Mouse (Mus musculus): ENCODE results near the gene Safb. TPM values are rescaled to one million over a fixed set of nuclear protein-coding genes. Genes with fewer than 3 reads are reported as not detected.
"Not testable (repeated sequence)": the region's sequence is repeated elsewhere in the genome, so short reads cannot be mapped to it uniquely, and the experiment has no call there.

Safb gene
- polyA plus RNA-seq, 1 experiment from 2014 or later, result 105 TPM

GRCm38 (mm10) chr17:56604070-56604380 lies 19.4 kb downstream of the Safb start:
- Histone ChIP-seq H3K4me2 (no peak overlapping the region), H3K9me3 (no peaks in the 10 kb centered on the region), H3K27ac (no peak overlapping the region), H3K9ac (no peak overlapping the region), H3K4me1 (replicated peaks) (peaks cover 15% of the 10 kb centered on the region), H3K4me3 (no peak overlapping the region), H3K36me3 (peaks cover 88% of the 10 kb centered on the region), H3K27me3 (no peaks in the 10 kb centered on the region)
- 92% methylated on average over 9 of the region's 9 CpGs for WGBS
- no peak for ATAC-seq (ENCODE audit: low FRiP score)

- Histone ChIP-seq H3K4me1 (replicated peaks) (peaks cover 17% of the 10 kb centered on the region), H3K36me3 (peaks cover 85% of the 10 kb centered on the region), H3K27me3 (no peaks in the 10 kb centered on the region), H3K9me3 (no peaks in the 10 kb centered on the region), H3K9ac (no peak overlapping the region), H3K27ac (no peak overlapping the region), H3K4me2 (no peak overlapping the region), H3K4me3 (no peak overlapping the region)
- 92% methylated on average over 3 of the region's 3 CpGs for WGBS
- ATAC-seq (ENCODE audit: low FRiP score), result no peak
These were observed 19.8 kb downstream of the Safb start for GRCm38 (mm10) chr17:56604422-56604821.

GRCm38 (mm10) chr17:56605431-56605830 lies 20.8 kb downstream of the Safb start:
- peaks cover 22% of the 10 kb centered on the region for H3K4me1 ChIP-seq (replicated peaks)
- WGBS, result 94% methylated on average over 9 of the region's 9 CpGs
- no peaks in the 10 kb centered on the region for H3K27me3 ChIP-seq
- peaks cover 75% of the 10 kb centered on the region for H3K36me3 ChIP-seq
- H3K4me3 ChIP-seq, result no peak overlapping the region
- no peak overlapping the region for H3K27ac ChIP-seq
- no peak overlapping the region for H3K4me2 ChIP-seq
- H3K9ac ChIP-seq, result no peak overlapping the region
- H3K9me3 ChIP-seq, result no peaks in the 10 kb centered on the region
- ATAC-seq (ENCODE audit: low FRiP score), result no peak

- no peaks in the 10 kb centered on the region for H3K27me3 ChIP-seq
- H3K9ac ChIP-seq, result peak overlapping the region; percentile 19; the same call in 1 of the 2 replicates
- H3K4me1 ChIP-seq (replicated peaks), result peaks cover 31% of the 10 kb centered on the region
- no peak overlapping the region for H3K4me2 ChIP-seq
- H3K36me3 ChIP-seq, result peaks cover 53% of the 10 kb centered on the region
- H3K9me3 ChIP-seq, result no peaks in the 10 kb centered on the region
- H3K4me3 ChIP-seq, result no peak overlapping the region
- H3K27ac ChIP-seq, result no peak overlapping the region
- 80% methylated on average over 3 of the region's 3 CpGs for WGBS
- no peak for ATAC-seq (ENCODE audit: low FRiP score)
These were observed 23.0 kb downstream of the Safb start for GRCm38 (mm10) chr17:56607521-56608062.

GRCm38 (mm10) chr17:56608699-56609098 lies 24.1 kb downstream of the Safb start:
- H3K27ac ChIP-seq, result peak overlapping the region; percentile 89
- peaks cover 42% of the 10 kb centered on the region for H3K36me3 ChIP-seq
- H3K27me3 ChIP-seq, result no peaks in the 10 kb centered on the region
- H3K4me2 ChIP-seq, result peak overlapping the region; percentile 84
- peaks cover 31% of the 10 kb centered on the region for H3K4me1 ChIP-seq (replicated peaks)
- H3K4me3 ChIP-seq, result peak overlapping the region; percentile 64
- no peaks in the 10 kb centered on the region for H3K9me3 ChIP-seq
- H3K9ac ChIP-seq, result peak overlapping the region; percentile 85
- no peak for ATAC-seq (ENCODE audit: low FRiP score)
- 71% methylated on average over 5 of the region's 5 CpGs for WGBS

GRCm38 (mm10) chr17:56609452-56610171 lies 25.0 kb downstream of the Safb start, which contains the start of gene 2410015M20Rik:
TSS of gene 2410015M20Rik (minus strand) at chr17:56609771.
- peak within 1 kb of the TSS; percentile 85 for H3K9ac ChIP-seq
- H3K4me1 ChIP-seq (replicated peaks), result peaks cover 38% of the 10 kb centered on the region
- peak; percentile 87 for ATAC-seq (ENCODE audit: low FRiP score)
- peaks cover 38% of the 10 kb centered on the region for H3K36me3 ChIP-seq
- H3K27me3 ChIP-seq, result no peaks in the 10 kb centered on the region
- H3K9me3 ChIP-seq, result no peaks in the 10 kb centered on the region
- peak within 1 kb of the TSS; percentile 64 for H3K4me3 ChIP-seq
- H3K27ac ChIP-seq, result peak within 1 kb of the TSS; percentile 89
- under 1% methylated on average over 44 of the region's 44 CpGs for WGBS
- H3K4me2 ChIP-seq, result peak within 1 kb of the TSS; percentile 84

GRCm38 (mm10) chr17:56611323-56611722 lies 26.7 kb downstream of the Safb start:
- Histone ChIP-seq H3K4me2 (no peak overlapping the region), H3K27me3 (no peaks in the 10 kb centered on the region), H3K9me3 (no peaks in the 10 kb centered on the region), H3K36me3 (peaks cover 38% of the 10 kb centered on the region), H3K9ac (no peak overlapping the region), H3K4me3 (no peak overlapping the region), H3K27ac (no peak overlapping the region), H3K4me1 (replicated peaks) (peaks cover 50% of the 10 kb centered on the region)
- WGBS, result 77% methylated on average over 2 of the region's 2 CpGs
- no peak for ATAC-seq (ENCODE audit: low FRiP score)

GRCm38 (mm10) chr17:56611861-56612564 lies 27.4 kb downstream of the Safb start:
- Histone ChIP-seq H3K36me3 (peaks cover 38% of the 10 kb centered on the region), H3K4me1 (replicated peaks) (peaks cover 50% of the 10 kb centered on the region), H3K27me3 (no peaks in the 10 kb centered on the region), H3K9ac (no peak overlapping the region), H3K9me3 (no peaks in the 10 kb centered on the region), H3K27ac (no peak overlapping the region), H3K4me2 (no peak overlapping the region), H3K4me3 (no peak overlapping the region)
- 19% methylated on average over 14 of the region's 14 CpGs for WGBS
- ATAC-seq (ENCODE audit: low FRiP score), result no peak

- not testable (repeated sequence) for H3K9me3 ChIP-seq; H3K27ac ChIP-seq; H3K27me3 ChIP-seq; H3K4me2 ChIP-seq; ATAC-seq (ENCODE audit: low FRiP score); H3K9ac ChIP-seq; H3K4me3 ChIP-seq
- WGBS, result 80% methylated on average over 10 of the region's 10 CpGs
- Histone ChIP-seq H3K36me3 (peaks cover 38% of the 10 kb centered on the region), H3K4me1 (replicated peaks) (peaks cover 48% of the 10 kb centered on the region)
These were observed 27.9 kb downstream of the Safb start for GRCm38 (mm10) chr17:56612565-56612939.

- H3K4me1 ChIP-seq (replicated peaks), result peaks cover 42% of the 10 kb centered on the region
- under 1% methylated on average over 52 of the region's 52 CpGs for WGBS
- no peaks in the 10 kb centered on the region for H3K9me3 ChIP-seq
- H3K27ac ChIP-seq, result peak within 1 kb of the TSS; percentile 96
- H3K4me2 ChIP-seq, result peak within 1 kb of the TSS; percentile 92
- peak within 1 kb of the TSS; percentile 87 for H3K9ac ChIP-seq
- ATAC-seq (ENCODE audit: low FRiP score), result peak; percentile 57
- no peaks in the 10 kb centered on the region for H3K27me3 ChIP-seq
- H3K4me3 ChIP-seq, result peak within 1 kb of the TSS; percentile 67
- H3K36me3 ChIP-seq, result peaks cover 43% of the 10 kb centered on the region
These were observed 28.7 kb downstream of the Safb start, which contains the start of gene Rpl36 for GRCm38 (mm10) chr17:56613236-56613844. TSS of gene Rpl36 (plus strand) at chr17:56613416.

GRCm38 (mm10) chr17:56613893-56614292 lies 29.3 kb downstream of the Safb start:
- Histone ChIP-seq H3K4me2 (peak overlapping the region; percentile 92), H3K27ac (peak overlapping the region; percentile 96), H3K36me3 (peaks cover 48% of the 10 kb centered on the region), H3K4me3 (peak overlapping the region; percentile 67), H3K4me1 (replicated peaks) (peaks cover 36% of the 10 kb centered on the region), H3K9ac (peak overlapping the region; percentile 87)
- WGBS, result 1% methylated on average over 26 of the region's 26 CpGs
- not testable (repeated sequence) for ATAC-seq (ENCODE audit: low FRiP score); H3K27me3 ChIP-seq; H3K9me3 ChIP-seq

- H3K27ac ChIP-seq, result no peak overlapping the region
- H3K4me2 ChIP-seq, result peak overlapping the region; percentile 92
- 36% methylated on average over 14 of the region's 14 CpGs for WGBS
- peak overlapping the region; percentile 67 for H3K4me3 ChIP-seq
- H3K36me3 ChIP-seq, result peaks cover 55% of the 10 kb centered on the region
- peak overlapping the region; percentile 87 for H3K9ac ChIP-seq
- no peak for ATAC-seq (ENCODE audit: low FRiP score)
- peaks cover 33% of the 10 kb centered on the region for H3K4me1 ChIP-seq (replicated peaks)
- H3K27me3 ChIP-seq, result no peaks in the 10 kb centered on the region
- no peaks in the 10 kb centered on the region for H3K9me3 ChIP-seq
These were observed 29.9 kb downstream of the Safb start for GRCm38 (mm10) chr17:56614391-56615135.
